Mouse (Mus musculus) lung, adult 2 months (tissue): ENCODE results near the gene Wdr81.

Experiments
- CTCF ChIP-seq: fragments of 200-500 bp; IDR thresholded peaks from 2 replicates; pipeline ENCODE4 v1.5.1; 2011; ENCODE audit warnings: mild to moderate bottlenecking, low read length, control low read depth; ENCODE audit not compliant: insufficient read depth
- POLR2A ChIP-seq: fragments of 200-500 bp; IDR thresholded peaks from 2 replicates; pipeline ENCODE4 v1.6.1; 2011; ENCODE audit warnings: low read depth, mild to moderate bottlenecking, control low read depth, low read length, borderline replicate concordance; ENCODE audit errors: extremely low read depth

- TF ChIP-seq CTCF, result no peak
- no peak for TF ChIP-seq POLR2A
Observed at GRCm38 (mm10) chr11:75439951-75440350, 14.6 kb downstream of the Wdr81 start.
